18 mouse cellular contexts compared by ENCODE assay signal in genomic region chr3:97355466-97355865, GRCm38 (mm10).
"Had no signal": no experiment of that assay in that cellular context is flagged by ENCODE, and none has a peak within 500 bp of the region (broad histone marks: within the 10 kb centered on the region; RNA-seq: fewer than 3 reads in every experiment).

No protein-coding gene starts in this region.

- DNase-seq: lung, adult 18-20 months; lung, embryonic 14.5 days; lung, postnatal 10 days; lung, postnatal 4 days; midbrain, embryonic 14.5 days; retina, postnatal 1 day; right cerebral cortex, adult 18-20 months; right cerebral cortex, postnatal 25 days; right cerebral cortex, postnatal 4 days; spleen, adult 18-20 months; thymus, adult 18-20 months; thymus, postnatal 14 days; thymus, postnatal 36 days had no signal

- H3K4me2 ChIP-seq: lung, embryonic 14.5 days; neural tube, embryonic 13.5 days; neural tube, embryonic 15.5 days had no signal

- ATAC-seq: midbrain, embryonic 16.5 days had no signal

- H3K36me3 ChIP-seq: midbrain, embryonic 10.5 days; neural tube, embryonic 13.5 days; neural tube, embryonic 15.5 days had no signal

- H3K9ac ChIP-seq: lung, embryonic 14.5 days; neural tube, embryonic 13.5 days; neural tube, embryonic 15.5 days had no signal

- H3K4me3 ChIP-seq: midbrain, embryonic 10.5 days; myocyte; neural tube, embryonic 13.5 days; neural tube, embryonic 15.5 days had no signal

- H3K27me3 ChIP-seq: neural tube, embryonic 13.5 days; neural tube, embryonic 15.5 days had no signal

- H3K9me3 ChIP-seq: midbrain, embryonic 10.5 days; neural tube, embryonic 13.5 days; neural tube, embryonic 15.5 days had no signal

- H3K27ac ChIP-seq: midbrain, embryonic 10.5 days; neural tube, embryonic 13.5 days; neural tube, embryonic 15.5 days had no signal

- H3K4me1 ChIP-seq: neural tube, embryonic 13.5 days; neural tube, embryonic 15.5 days had no signal
